Mouse (Mus musculus) neural tube, embryonic 11.5 days (tissue): ENCODE measurements around the gene Timm50. TPM values are rescaled to one million over a fixed set of nuclear protein-coding genes. Genes with fewer than 3 reads are reported as not detected.

ENCODE experiments used
- ATAC-seq: fragments of 200-750 bp; cut with Nextera tagmentation; 2 replicates; pipeline ENCODE4 v1.8.0; 2017; ENCODE audit warnings: moderate number of reproducible peaks, mild to moderate bottlenecking, moderate TSS enrichment, moderate library complexity; ENCODE audit not compliant: insufficient read depth, low FRiP score, low TSS enrichment
- DNase-seq: peaks from one replicate; pipeline ENCODE4 v3.0.0-alpha.2; 2015; ENCODE audit warnings: low spot score
- H3K27ac ChIP-seq: fragments of 300-500 bp; sonication (generic); 2 replicates; pipeline ENCODE4 v1.5.1; 2014; ENCODE audit warnings: low read depth, mild to moderate bottlenecking, low read length
- H3K27me3 ChIP-seq: fragments of 300-500 bp; sonication (generic); 2 replicates; pipeline ENCODE4 v1.6.1; 2014; ENCODE audit warnings: mild to moderate bottlenecking, low read length, mixed read lengths; ENCODE audit not compliant: control insufficient read depth, insufficient read depth
- H3K36me3 ChIP-seq: fragments of 300-500 bp; sonication (generic); 2 replicates; pipeline ENCODE4 v1.6.1; 2014; ENCODE audit warnings: mild to moderate bottlenecking, low read length, moderate library complexity, mixed read lengths; ENCODE audit not compliant: control insufficient read depth, insufficient read depth
- H3K4me1 ChIP-seq: fragments of 300-500 bp; sonication (generic); 2 replicates; pipeline ENCODE4 v1.6.1; 2014; ENCODE audit warnings: low read length, mixed read lengths; ENCODE audit not compliant: control insufficient read depth, insufficient read depth
- H3K4me2 ChIP-seq: fragments of 300-500 bp; sonication (generic); 2 replicates; pipeline ENCODE4 v1.6.1; 2014; ENCODE audit warnings: low read depth, mild to moderate bottlenecking, moderate library complexity
- H3K4me3 ChIP-seq: fragments of 300-500 bp; sonication (generic); 2 replicates; pipeline ENCODE4 v1.5.1; 2014; ENCODE audit warnings: low read depth, low read length
- H3K9ac ChIP-seq: fragments of 300-500 bp; sonication (generic); 2 replicates; pipeline ENCODE4 v1.6.1; 2014; ENCODE audit warnings: mild to moderate bottlenecking, low read length
- H3K9me3 ChIP-seq: fragments of 300-500 bp; sonication (generic); 2 replicates; pipeline ENCODE4 v1.6.1; 2016; ENCODE audit warnings: low read length; ENCODE audit not compliant: control insufficient read depth
- WGBS: fragments of 180-500 bp; shearing (Covaris S2); extraction: QIAGEN DNeasy Blood & Tissue Kit; methylation state at CpG from one replicate; pipeline ENCODE4 v1.1.7; 2014; 5-methylcytosine and 5-hydroxymethylcytosine counted together
- polyA plus RNA-seq: library from polyadenylated mRNA; unstranded; fragments of >200 nt; fragmentation: Nextera tagmentation; extraction: Ambion mirVana; gene quantifications from 2 replicates; pipeline ENCODE4 v1.2.1, GENCODE M21; 2014

Gene Timm50
- polyA plus RNA-seq, 1 experiment from 2014 or later: 219 TPM

DNA sequence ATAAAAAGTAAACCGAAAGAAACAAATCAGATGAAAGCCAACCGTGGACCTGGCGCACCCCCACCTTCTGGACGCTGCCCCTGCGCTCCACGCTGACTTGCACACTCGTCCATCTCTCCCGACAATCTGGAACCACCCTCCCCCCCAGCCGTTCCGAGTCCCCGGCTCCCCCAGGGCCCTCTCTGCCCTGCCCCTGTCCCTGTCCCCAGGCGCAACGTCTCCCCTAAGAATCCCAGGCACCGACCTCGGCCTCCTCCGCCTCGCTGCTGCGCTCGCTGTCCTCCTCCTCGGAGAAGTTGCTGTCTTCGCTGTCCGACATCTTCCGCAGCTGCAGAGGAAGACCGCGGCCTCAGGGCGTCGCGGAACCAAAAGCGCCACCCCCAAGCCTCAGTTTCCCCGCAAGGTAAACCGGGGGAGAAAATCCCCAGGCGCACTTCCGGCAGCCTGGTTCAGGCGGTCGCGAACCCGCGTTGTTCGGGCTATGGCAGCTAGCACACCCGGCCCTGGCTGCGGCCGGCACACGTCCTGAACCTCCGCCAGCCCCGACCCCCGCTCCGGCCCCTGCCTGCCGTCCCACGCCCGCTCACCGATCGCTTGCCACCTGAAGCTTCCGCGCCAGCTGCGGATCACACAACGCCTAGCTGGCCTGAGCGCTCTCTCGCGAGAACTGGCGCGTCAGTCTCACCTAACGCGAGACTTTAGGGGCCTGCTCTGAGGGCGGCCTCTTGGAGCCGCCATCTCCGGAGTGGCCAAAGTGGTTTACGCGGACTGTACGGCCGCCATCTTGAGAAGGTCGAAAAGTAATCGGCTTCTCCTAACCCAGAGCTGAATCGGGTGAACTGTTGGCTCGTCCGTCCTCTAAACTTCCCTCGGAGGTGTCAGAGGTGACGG lies 26.5 kb upstream of the Timm50 start, which contains the start of gene Supt5:
TSS of gene Supt5 (minus strand) at position 639 of the 891 bp plus-strand sequence.
- H3K36me3 ChIP-seq: no peaks in the 10 kb centered on the region
- H3K9me3 ChIP-seq: no peaks in the 10 kb centered on the region
- peak within 1 kb of the TSS; percentile 97 for H3K4me3 ChIP-seq
- 0 out of 2 replicates have a peak, but pooled peaks cover 6% of the 10 kb centered on the region for H3K4me1 ChIP-seq
- peak within 1 kb of the TSS; percentile 95 for H3K9ac ChIP-seq
- peak; percentile 98 for DNase-seq
- no peaks in the 10 kb centered on the region for H3K27me3 ChIP-seq
- peak; percentile 97 for ATAC-seq
- H3K4me2 ChIP-seq: peak within 1 kb of the TSS; percentile 62
- peak within 1 kb of the TSS; percentile 76; the same call in 1 of the 2 replicates for H3K27ac ChIP-seq
- WGBS: under 1% methylated on average over 77 of the region's 77 CpGs

DNA sequence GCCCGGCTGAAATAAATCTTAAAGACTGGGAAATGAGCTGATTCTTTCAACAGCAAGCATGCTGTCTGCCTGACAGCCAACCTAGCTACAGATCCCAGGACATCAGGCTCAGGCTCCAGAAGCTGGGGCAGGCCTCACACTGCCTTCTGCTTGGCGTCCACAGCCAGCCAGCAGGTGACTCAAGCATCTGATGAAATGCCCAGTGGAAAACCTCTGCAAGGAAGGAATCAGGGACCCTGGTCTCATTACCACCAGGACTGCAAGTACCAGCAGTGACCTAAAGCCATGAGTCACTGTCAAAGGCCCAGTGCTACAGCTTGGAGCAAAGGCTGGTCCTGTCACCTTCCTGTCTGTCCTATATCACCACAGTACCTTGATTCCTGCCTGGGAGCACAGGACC lies 23.6 kb upstream of the Timm50 start:
- WGBS: 100% methylated on average over 2 of the region's 2 CpGs
- Histone ChIP-seq H3K4me2 (no peak overlapping the region), H3K27ac (no peak overlapping the region), H3K27me3 (no peaks in the 10 kb centered on the region), H3K9ac (no peak overlapping the region), H3K4me1 (0 out of 2 replicates have a peak, but pooled peaks cover 6% of the 10 kb centered on the region), H3K9me3 (no peaks in the 10 kb centered on the region), H3K4me3 (no peak overlapping the region), H3K36me3 (peaks cover 1% of the 10 kb centered on the region; the same call in 1 of the 2 replicates)
- DNase-seq (no peak), ATAC-seq (no peak)

DNA sequence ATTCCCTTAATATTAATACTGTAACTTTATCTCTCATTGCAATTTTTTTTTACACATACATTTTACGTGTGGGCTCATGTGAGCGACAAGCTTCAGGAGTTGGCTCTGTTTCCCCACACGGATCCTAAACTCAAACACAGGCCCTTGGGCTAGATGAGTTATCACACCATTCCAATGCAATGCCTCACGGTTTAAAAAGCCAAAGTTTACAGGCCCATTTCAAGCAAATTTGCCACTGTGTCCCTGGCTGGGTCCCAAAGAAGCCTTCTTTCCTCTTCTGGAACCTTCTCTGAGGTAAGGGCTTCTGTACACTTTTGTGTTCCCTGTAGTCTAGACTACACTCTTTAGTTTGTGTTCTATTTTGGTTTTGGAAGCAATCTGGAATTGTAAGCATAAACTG lies 22.7 kb upstream of the Timm50 start:
- no peak for DNase-seq
- Histone ChIP-seq H3K27me3 (no peaks in the 10 kb centered on the region), H3K4me1 (0 out of 2 replicates have a peak, but pooled peaks cover 6% of the 10 kb centered on the region), H3K36me3 (peaks cover 4% of the 10 kb centered on the region; the same call in 1 of the 2 replicates), H3K9me3 (no peaks in the 10 kb centered on the region), H3K4me3 (no peak overlapping the region), H3K9ac (no peak overlapping the region), H3K27ac (no peak overlapping the region), H3K4me2 (no peak overlapping the region)
- 94% methylated on average over 4 of the region's 4 CpGs for WGBS
- no peak for ATAC-seq

DNA sequence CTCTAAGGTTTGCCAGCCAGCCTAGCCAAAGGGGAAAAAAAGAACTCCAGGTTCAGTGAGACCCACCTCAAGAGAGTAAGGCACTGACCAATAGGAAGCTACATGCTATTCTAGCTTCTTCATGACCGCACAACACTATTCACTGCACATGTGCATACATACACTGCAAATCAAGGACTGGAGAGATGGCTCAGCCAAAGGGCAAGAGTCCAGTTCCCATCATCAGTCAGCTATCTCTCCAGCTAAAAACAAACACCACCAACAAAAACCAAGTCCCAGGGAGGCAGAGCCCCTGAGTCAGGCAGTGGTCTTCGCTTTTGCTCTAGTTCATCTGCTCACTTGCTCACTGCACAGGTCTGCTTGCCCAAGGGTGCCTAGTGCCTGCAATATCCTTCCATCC lies 16.4 kb upstream of the Timm50 start:
- DNase-seq (no peak), ATAC-seq (no peak)
- H3K9ac ChIP-seq: no peak overlapping the region
- no peaks in the 10 kb centered on the region for H3K4me1 ChIP-seq
- H3K27ac ChIP-seq: no peak overlapping the region
- WGBS: 92% methylated on average over 2 of the region's 2 CpGs
- H3K27me3 ChIP-seq: no peaks in the 10 kb centered on the region
- H3K4me2 ChIP-seq: no peak overlapping the region
- H3K9me3 ChIP-seq: no peaks in the 10 kb centered on the region
- H3K4me3 ChIP-seq: no peak overlapping the region
- peaks cover 25% of the 10 kb centered on the region for H3K36me3 ChIP-seq

DNA sequence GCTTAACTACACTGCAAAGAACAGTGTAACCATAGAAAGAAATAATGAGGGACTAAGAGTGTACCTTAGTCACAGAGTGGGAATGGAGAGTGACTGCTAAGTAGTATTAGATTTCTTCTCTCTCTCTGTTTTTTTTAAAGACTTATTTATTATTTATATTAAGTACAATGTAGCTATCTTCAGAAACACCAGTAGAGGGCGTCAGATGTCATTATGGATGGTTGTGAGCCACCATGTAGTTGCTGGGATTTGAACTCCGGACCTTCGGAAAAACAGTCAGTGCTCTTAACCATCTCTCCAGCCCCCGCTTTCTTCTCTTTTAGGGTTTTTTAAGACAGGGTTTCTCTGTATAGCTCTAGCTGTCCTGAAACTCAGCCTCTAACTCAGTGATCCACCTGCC lies 14.6 kb upstream of the Timm50 start:
- no peak for DNase-seq
- no peak for ATAC-seq
- Histone ChIP-seq H3K9me3 (no peaks in the 10 kb centered on the region), H3K27me3 (no peaks in the 10 kb centered on the region), H3K36me3 (peaks cover 42% of the 10 kb centered on the region), H3K4me3 (no peak overlapping the region), H3K4me2 (no peak overlapping the region), H3K27ac (no peak overlapping the region), H3K4me1 (no peaks in the 10 kb centered on the region), H3K9ac (no peak overlapping the region)
- 84% methylated on average over 4 of the region's 4 CpGs for WGBS

GRCm38 (mm10) chr7:28325293-28325692 lies 13.4 kb upstream of the Timm50 start:
- Histone ChIP-seq H3K4me1 (no peaks in the 10 kb centered on the region), H3K4me3 (no peak overlapping the region), H3K9ac (no peak overlapping the region), H3K27me3 (no peaks in the 10 kb centered on the region), H3K9me3 (no peaks in the 10 kb centered on the region), H3K27ac (no peak overlapping the region), H3K36me3 (peaks cover 41% of the 10 kb centered on the region), H3K4me2 (no peak overlapping the region)
- DNase-seq: no peak
- no peak for ATAC-seq
- 98% methylated on average over 8 of the region's 8 CpGs for whole genome bisulfite sequencing

- no peak overlapping the region for H3K9ac ChIP-seq
- 91% methylated on average over 15 of the region's 15 CpGs for WGBS
- no peak overlapping the region for H3K27ac ChIP-seq
- H3K9me3 ChIP-seq: no peaks in the 10 kb centered on the region
- no peak overlapping the region for H3K4me2 ChIP-seq
- no peaks in the 10 kb centered on the region for H3K4me1 ChIP-seq
- no peak overlapping the region for H3K4me3 ChIP-seq
- no peak for DNase-seq
- peaks cover 48% of the 10 kb centered on the region for H3K36me3 ChIP-seq
- no peak for ATAC-seq
- H3K27me3 ChIP-seq: no peaks in the 10 kb centered on the region
Measured at GRCm38 (mm10) chr7:28321974-28322720, 10.3 kb upstream of the Timm50 start.

GRCm38 (mm10) chr7:28318714-28319113 lies 6.8 kb upstream of the Timm50 start:
- Histone ChIP-seq H3K4me3 (no peak overlapping the region), H3K27ac (no peak overlapping the region), H3K4me2 (no peak overlapping the region), H3K27me3 (no peaks in the 10 kb centered on the region), H3K36me3 (peaks cover 54% of the 10 kb centered on the region), H3K4me1 (no peaks in the 10 kb centered on the region), H3K9me3 (no peaks in the 10 kb centered on the region), H3K9ac (no peak overlapping the region)
- no peak for DNase-seq
- ATAC-seq: no peak
- WGBS: 94% methylated on average over 17 of the region's 17 CpGs
